Mouse (Mus musculus) hematopoietic stem cell, adult 5-6 weeks (primary cell): ENCODE measurements around the gene Sec14l5. TPM values are rescaled to one million over a fixed set of nuclear protein-coding genes. Genes with fewer than 3 reads are reported as not detected.

ENCODE experiments used
- ATAC-seq, 2 experiments: fragments of 125-278 bp in 1 of 2; replicated peaks in 1 of 2; 2 replicates each; pipeline ENCODE4 v1.8.0; 2016 to 2017; ENCODE audit warnings: inconsistent platforms in 2 of 2, mild to moderate bottlenecking in 2 of 2, moderate number of reproducible peaks in 2 of 2, low read depth in 1 of 2, moderate TSS enrichment in 1 of 2; ENCODE audit not compliant: low FRiP score in 2 of 2, poor library complexity in 2 of 2, severe bottlenecking in 2 of 2, insufficient read depth in 1 of 2, low TSS enrichment in 1 of 2
- total RNA-seq: library from RNA; stranded (forward); fragments of 172-1452, 232-1000 nt; gene quantifications from 2 replicates; pipeline ENCODE4 v1.2.3, GENCODE M21; 2017

Sec14l5 gene
- total RNA-seq = not detected in 2 replicates

- no peak; a peak in 1 of 4 replicates for ATAC-seq
Observed at GRCm38 (mm10) chr16:5147037-5147385, at the start of gene Sec14l5. Sec14l5 (plus strand) TSS chr16:5147109.

DNA sequence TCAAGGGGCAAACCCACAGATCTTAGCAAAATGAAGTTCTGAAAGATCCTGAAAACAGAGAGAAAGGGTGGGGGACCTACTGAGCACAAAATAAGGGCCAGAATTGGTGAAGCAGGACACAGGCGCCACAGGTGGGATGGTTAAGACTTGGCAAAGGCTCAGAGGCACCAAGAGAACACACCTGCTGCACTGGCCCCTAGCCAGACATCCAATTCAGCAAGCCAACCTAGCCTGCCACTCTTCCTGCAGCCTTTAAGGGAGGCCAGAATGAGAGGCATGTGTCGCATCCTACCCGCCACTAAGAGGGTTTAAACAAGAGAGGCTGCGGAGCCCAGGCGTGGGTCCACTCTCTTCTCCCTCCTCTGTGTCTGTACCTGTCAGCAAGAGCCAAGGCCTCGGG lies 45.9 kb upstream of the Sec14l5 start:
- no peak for ATAC-seq

DNA sequence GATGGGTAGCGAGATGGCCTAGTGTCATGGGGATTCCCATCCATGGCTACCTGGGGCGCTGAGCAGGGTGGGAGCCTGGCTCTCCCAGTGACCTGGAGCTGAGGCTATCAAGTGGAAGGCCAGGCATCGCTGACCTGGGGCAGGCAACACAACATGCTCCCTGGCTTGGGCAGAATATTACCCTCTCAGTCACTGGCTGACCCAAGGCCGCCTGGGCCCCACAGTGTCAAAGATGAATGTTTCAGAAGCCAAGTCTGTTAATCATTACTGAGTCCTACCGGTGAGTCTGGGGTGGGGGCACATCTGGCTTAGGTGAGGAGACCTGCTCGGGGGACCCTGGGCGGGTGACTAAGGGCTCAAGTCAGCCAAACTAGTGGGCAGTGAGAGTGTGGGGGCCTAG lies 37.0 kb upstream of the Sec14l5 start:
- no peak for ATAC-seq

DNA sequence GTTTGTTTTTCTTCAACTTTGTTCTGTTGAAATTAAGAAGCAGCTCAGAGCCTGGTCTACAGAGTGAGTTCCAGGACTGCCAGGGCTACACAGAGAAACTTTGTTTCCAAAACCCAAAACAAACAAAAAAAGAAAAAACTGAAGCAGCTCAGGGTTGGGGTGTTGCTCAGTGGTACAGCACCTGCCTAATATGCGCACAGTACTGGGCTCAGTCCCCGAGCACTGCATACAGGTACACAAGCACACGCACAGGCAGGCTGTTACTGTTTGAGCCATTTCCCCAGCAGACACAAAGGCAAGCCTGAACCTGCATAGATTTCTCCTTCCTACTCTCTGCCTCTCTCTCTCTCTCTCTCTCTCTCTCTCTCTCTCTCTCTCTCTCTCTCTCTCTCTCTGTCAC lies 35.9 kb upstream of the Sec14l5 start:
- no peak for ATAC-seq

DNA sequence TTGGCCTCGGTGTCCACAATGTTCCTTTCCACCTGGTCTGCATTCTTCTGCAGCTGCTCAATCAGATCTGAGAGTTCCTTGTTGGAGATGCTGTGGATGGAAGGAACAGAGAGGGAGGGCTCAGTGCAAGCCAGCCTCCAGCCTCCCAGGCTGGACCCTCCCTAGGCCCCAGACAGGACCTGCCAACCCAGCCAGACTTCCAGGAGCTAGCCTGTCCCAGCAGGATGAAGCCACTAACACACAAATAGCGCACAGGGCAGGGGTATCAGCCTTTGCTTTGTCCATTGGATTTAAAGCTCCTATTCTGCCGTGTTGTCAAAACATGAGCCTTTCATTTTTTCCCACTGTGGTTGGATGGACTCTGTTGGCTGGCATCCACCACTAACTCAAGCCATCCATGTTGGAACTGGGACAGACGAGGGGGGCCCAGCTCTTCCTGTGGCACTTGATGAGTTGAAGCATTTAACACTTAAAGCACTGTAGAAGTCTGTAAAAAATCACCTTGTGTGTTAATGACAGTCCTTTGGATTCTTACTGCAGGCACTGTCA lies 33.8 kb upstream of the Sec14l5 start:
- no peak for ATAC-seq

GRCm38 (mm10) chr16:5113582-5113981 lies 33.3 kb upstream of the Sec14l5 start:
- no peak for ATAC-seq

- no peak for ATAC-seq
Observed at GRCm38 (mm10) chr16:5119385-5119784, 27.5 kb upstream of the Sec14l5 start.

GRCm38 (mm10) chr16:5119845-5120244 lies 27.1 kb upstream of the Sec14l5 start:
- no peak for ATAC-seq

GRCm38 (mm10) chr16:5123476-5123875 lies 23.4 kb upstream of the Sec14l5 start:
- ATAC-seq = no peak

DNA sequence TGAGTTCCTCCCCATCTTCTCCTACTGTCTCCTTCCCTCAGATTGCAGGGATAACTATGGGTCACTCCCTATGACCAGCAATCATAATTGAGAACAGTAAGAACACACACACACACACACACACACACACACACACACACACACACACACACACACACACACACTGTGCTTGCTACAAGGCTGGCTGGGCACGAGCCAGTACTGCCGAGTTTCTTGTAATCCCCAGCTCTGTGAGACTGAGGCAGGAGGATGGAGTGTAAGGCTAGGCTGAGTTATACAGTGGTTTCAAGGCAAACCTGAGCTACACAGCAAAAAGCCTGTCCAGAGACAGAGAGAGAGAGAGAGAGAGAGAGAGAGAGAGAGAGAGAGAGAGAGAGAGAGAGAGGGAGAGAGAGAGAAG lies 16.7 kb upstream of the Sec14l5 start:
- ATAC-seq = no peak

DNA sequence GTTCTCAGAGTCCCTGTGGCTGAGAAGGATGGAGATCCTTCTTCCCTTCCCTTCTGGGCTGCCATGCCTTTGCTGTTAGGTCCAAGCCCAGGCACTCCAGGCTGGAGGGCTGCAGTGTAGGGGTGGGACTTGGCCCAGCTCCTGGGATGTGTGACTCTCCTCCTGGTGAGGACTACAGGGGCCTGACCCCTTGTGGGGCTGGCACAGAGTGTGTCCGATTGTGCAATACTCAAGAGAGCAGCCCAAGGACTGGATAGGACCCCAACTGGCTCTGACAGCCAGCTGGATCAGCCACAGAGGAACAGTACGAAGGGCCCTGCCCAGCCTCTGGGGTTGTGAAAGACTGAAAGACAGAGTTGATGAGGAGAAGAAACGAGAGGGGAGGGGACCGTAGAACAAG lies 16.1 kb upstream of the Sec14l5 start:
- ATAC-seq = 0 out of 4 replicates have a peak, but pooled peaks of 1 of the 2 experiments have one; percentile 8

GRCm38 (mm10) chr16:5131251-5131922 lies 15.5 kb upstream of the Sec14l5 start:
- ATAC-seq = no peak

DNA sequence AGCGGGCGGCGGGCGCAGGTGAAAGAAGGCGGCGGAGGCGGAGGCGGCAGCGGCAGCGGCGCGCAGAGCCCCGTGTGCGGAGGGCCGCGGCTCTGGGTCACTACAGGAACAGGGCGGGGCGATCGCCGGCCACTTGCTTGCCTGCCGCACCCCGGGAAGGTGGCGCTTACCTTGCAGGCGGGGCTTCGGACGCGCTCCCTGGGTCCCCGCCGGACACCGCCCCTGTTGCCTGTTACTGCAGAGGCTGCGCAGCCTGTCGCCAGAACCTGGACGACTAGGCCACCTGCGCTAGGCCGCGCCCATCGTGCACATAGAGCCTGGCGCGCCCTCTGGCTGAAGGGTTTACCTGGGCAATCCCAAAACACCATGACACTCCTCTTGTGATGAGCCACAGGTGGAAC lies 14.5 kb upstream of the Sec14l5 start, which contains the start of gene Ppl:
Gene Ppl (minus strand): TSS at position 21 of the 401 bp plus-strand sequence.
- peak; percentile 6 to 34; a peak in 1 of 4 replicates for ATAC-seq

- ATAC-seq = no peak
Observed at GRCm38 (mm10) chr16:5134623-5135330, 12.1 kb upstream of the Sec14l5 start.

DNA sequence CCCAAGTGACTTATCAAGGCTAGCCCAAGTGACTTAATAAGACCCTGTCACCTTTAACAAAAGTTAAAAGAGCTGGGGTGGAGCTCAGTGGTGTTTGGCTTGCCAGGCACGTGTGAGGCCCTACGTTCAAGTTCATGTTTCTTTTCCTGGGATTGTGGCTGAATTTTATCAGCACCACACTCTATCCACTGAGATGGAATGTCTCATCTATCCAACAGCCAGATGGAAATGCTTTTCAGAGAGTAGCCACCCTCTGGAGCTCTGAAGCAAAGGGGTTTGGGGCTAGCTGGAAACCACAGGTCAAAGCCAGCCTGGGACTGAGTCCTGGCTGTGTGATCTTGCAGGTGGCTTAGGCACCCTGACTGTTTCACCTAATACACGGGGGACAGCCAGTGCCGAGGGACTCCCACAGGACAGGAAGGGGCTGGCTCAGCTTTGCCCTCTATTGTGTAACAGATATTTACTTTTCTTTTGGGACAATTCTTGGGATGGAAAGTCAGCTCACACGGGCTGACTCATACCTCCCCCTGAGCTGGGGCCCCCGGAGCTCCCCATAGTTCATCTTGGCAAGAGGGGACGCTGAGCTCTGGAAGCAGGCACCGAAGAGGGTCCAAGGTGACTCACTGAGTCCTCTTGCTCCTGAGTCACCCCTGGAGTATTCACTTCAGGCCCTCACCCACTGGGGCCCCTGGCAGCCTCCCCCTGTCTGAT lies 11.2 kb upstream of the Sec14l5 start:
- ATAC-seq = no peak

DNA sequence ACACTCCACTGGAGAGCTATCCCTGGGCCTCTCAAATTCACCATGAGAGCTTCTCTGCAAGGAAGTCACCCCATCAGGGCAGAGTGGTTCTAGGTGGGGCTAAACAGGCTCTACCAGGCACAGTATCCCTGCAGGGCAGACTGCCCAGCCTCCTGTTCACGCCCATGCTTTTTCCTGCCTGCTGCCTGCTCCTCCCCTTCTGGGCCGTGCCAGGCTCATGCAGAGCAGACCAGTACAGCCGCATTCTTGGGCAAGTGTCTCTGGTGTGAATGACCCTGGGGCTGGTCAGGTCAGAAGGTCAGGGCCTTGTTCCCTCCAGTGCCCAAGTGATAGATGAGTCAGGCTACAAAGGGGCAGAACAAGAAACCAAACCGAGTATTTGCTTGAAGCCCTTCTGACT lies 10.4 kb upstream of the Sec14l5 start:
- ATAC-seq = no peak

DNA sequence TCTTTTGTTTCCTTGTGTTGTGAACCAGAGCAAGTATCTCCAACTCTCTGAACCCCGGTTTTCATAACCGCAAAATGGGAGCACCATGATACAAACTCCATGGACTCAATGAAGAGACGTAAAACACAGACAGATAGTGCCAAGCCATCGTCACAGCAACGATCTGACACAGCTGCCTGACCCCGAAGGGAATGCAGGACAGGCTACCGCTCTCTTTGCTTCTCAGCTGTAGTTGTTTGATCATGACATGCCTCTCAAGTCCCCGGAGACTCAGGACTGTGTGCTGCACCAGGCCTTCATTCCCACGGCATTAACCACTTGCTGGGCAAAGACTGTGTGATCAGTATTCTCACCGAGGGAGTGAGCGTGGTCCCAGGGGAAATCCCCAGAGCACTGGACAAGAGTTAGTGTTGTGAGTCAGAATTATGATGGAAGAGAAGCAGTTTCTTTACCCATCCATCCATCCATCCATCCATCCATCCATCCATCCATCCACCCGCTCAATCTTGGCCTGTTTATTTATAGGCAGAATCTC lies 9.8 kb upstream of the Sec14l5 start:
- no peak for ATAC-seq

- ATAC-seq = no peak
Observed at GRCm38 (mm10) chr16:5139741-5140140, 7.2 kb upstream of the Sec14l5 start.
